Mouse (Mus musculus) liver, embryonic 13.5 days (tissue): Measurements from ENCODE around the gene Gga1. TPM values are rescaled to one million over a fixed set of nuclear protein-coding genes. Genes with fewer than 3 reads are reported as not detected.

ENCODE experiments used
- ATAC-seq: fragments of 200-750 bp; cut with Nextera tagmentation; 2 replicates; pipeline ENCODE4 v1.8.0; 2017; ENCODE audit warnings: low read depth, mild to moderate bottlenecking, moderate number of reproducible peaks, moderate library complexity
- DNase-seq: peaks from one replicate; pipeline ENCODE4 v3.0.0; 2022
- H3K27ac ChIP-seq: fragments of 300-500 bp; sonication (generic); 2 replicates; pipeline ENCODE4 v1.5.1; 2015; ENCODE audit warnings: moderate library complexity, mild to moderate bottlenecking, inconsistent platforms
- H3K27me3 ChIP-seq: fragments of 300-500 bp; sonication (generic); 2 replicates; pipeline ENCODE4 v1.6.1; 2015; ENCODE audit warnings: mild to moderate bottlenecking, inconsistent platforms
- H3K36me3 ChIP-seq: fragments of 300-500 bp; sonication (generic); 2 replicates; pipeline ENCODE4 v1.6.1; 2015; ENCODE audit warnings: mild to moderate bottlenecking, inconsistent platforms
- H3K4me1 ChIP-seq: fragments of 300-500 bp; sonication (generic); replicated peaks from 2 replicates; pipeline ENCODE4 v1.6.1; 2015; ENCODE audit warnings: inconsistent platforms
- H3K4me2 ChIP-seq: fragments of 300-500 bp; sonication (generic); 2 replicates; pipeline ENCODE4 v1.6.1; 2015; ENCODE audit warnings: inconsistent platforms, mild to moderate bottlenecking, moderate library complexity
- H3K4me3 ChIP-seq: fragments of 300-500 bp; sonication (generic); replicated peaks from 2 replicates; pipeline ENCODE4 v1.5.1; 2015; ENCODE audit warnings: mild to moderate bottlenecking, inconsistent platforms
- H3K9ac ChIP-seq: fragments of 300-500 bp; sonication (generic); 2 replicates; pipeline ENCODE4 v1.6.1; 2015; ENCODE audit warnings: mild to moderate bottlenecking, inconsistent platforms
- H3K9me3 ChIP-seq: fragments of 300-500 bp; sonication (generic); replicated peaks from 2 replicates; pipeline ENCODE4 v1.6.1; 2016; ENCODE audit warnings: inconsistent platforms
- WGBS: fragments of 180-500 bp; shearing (Covaris S2); methylation state at CpG from one replicate; pipeline ENCODE4 v1.1.7; 2015; ENCODE audit not compliant: insufficient replicate concordance; 5-methylcytosine and 5-hydroxymethylcytosine counted together
- polyA plus RNA-seq: library from polyadenylated mRNA; unstranded; fragments of >200 nt; fragmentation: Nextera tagmentation; extraction: Ambion mirVana; gene quantifications from 2 replicates; pipeline ENCODE4 v1.2.1, GENCODE M21; 2015

Gene Gga1
- polyA plus RNA-seq, 1 experiment from 2014 or later, result 20.7 TPM

DNA sequence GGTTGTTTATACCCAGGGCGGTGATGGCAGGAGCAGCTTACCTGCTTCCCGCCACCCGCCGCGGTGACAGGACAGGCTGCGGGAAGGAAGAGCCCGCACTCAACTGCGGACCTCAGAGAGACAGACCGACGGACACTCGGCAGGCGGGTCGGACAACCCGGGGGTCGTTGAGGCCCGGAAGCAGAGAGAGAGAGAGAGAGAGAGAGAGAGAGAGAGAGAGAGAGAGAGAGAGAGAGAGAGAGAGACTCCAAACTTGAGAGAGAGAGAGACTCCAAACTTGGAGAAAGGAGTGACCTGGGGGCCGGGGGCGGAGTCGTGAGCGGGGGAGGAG lies 22.4 kb downstream of the Gga1 start, which contains the start of gene Gm49510:
Gene Gm49510 (plus strand): TSS at position 259 of the 331 bp plus-strand sequence.
- DNase-seq (no peak), ATAC-seq (no peak)
- Histone ChIP-seq H3K27me3 (no peaks in the 10 kb centered on the region), H3K4me2 (peak within 1 kb of the TSS; percentile 97), H3K4me1 (peaks cover 83% of the 10 kb centered on the region), H3K9ac (peak within 1 kb of the TSS; percentile 85), H3K36me3 (peaks cover 28% of the 10 kb centered on the region), H3K9me3 (no peaks in the 10 kb centered on the region), H3K4me3 (peak within 1 kb of the TSS; percentile 84), H3K27ac (peak within 1 kb of the TSS; percentile 89)
- WGBS, result 1% methylated on average over 20 of the region's 20 CpGs

GRCm38 (mm10) chr15:78899740-78900584 lies 23.0 kb downstream of the Gga1 start, which contains the start of gene Sh3bp1:
Sh3bp1 (plus strand) TSS chr15:78899768.
- H3K36me3 ChIP-seq, result peaks cover 33% of the 10 kb centered on the region
- WGBS, result 1% methylated on average over 38 of the region's 47 CpGs
- DNase-seq (peak; percentile 66), ATAC-seq (peak; percentile 63)
- peaks cover 77% of the 10 kb centered on the region for H3K4me1 ChIP-seq
- peak within 1 kb of the TSS; percentile 85 for H3K9ac ChIP-seq
- H3K4me2 ChIP-seq, result peak within 1 kb of the TSS; percentile 97
- peak within 1 kb of the TSS; percentile 89 for H3K27ac ChIP-seq
- H3K4me3 ChIP-seq, result peak within 1 kb of the TSS; percentile 84
- H3K27me3 ChIP-seq, result no peaks in the 10 kb centered on the region
- H3K9me3 ChIP-seq, result no peaks in the 10 kb centered on the region

DNA sequence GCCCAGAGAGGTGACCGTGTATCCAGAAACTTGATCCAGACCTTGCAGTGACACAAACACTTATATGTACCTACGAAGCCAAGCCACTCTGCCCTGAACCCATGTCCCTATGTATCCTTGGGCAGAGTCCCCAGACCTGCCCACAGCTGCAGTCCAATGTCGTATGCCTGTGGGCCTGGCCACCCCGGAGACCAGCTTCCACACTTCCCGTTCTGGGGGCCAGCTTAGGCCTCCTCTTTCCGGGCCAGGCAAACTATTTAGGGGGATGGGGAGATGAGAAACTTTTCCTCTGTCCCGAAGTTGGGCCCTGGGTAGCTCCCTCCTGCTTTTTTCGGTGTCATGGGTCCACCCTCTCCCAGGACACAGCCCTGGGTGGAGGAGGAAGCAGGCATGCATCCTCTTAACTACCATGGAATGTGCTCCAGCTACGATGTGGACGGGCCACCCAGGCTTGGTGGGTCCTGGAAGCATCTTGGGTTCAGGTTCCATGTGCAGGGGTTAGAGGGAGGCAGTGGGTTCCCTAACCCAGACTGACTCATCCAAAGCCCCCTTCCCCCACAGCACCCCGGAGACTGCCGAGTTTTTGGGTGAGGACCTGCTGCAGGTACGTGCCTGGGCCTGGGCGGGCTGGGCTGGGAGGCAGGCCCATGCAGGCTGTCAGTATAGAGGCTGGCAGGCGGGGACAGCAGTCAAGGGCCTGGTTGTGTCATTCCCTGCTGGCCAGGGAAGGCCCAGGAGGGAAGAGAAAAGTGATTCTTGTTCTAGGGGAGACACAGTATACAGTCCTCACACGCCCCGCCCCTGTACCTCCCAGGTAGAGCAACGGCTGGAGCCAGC lies 23.8 kb downstream of the Gga1 start:
- peak overlapping the region; percentile 85 for H3K9ac ChIP-seq
- H3K4me2 ChIP-seq, result peak overlapping the region; percentile 97
- H3K4me1 ChIP-seq, result peaks cover 69% of the 10 kb centered on the region
- no peaks in the 10 kb centered on the region for H3K9me3 ChIP-seq
- no peaks in the 10 kb centered on the region for H3K27me3 ChIP-seq
- H3K27ac ChIP-seq, result peak overlapping the region; percentile 89
- peak overlapping the region; percentile 84 for H3K4me3 ChIP-seq
- DNase-seq (no peak), ATAC-seq (no peak)
- peaks cover 42% of the 10 kb centered on the region for H3K36me3 ChIP-seq
- 15% methylated on average over 18 of the region's 18 CpGs for WGBS

DNA sequence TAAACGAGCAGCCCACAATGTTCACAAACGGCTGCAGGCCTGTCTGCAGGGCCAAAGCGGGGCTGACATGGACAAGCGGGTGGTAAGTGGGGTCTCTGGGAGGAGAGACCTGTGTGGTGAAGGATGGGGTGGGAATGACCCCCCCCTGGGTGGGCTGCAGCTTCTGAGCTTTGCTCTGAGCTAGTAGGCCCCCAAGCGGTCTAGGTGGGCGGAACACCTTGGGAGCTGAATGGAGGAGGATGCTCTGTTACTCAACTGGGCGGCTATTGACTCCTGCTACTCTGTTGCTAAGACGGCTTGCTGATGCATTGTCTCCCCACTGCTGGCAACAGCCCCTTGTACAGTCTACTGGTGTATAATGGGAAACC lies 24.4 kb downstream of the Gga1 start:
- Histone ChIP-seq H3K9ac (peak overlapping the region; percentile 85), H3K4me1 (peaks cover 63% of the 10 kb centered on the region), H3K36me3 (peaks cover 48% of the 10 kb centered on the region), H3K27ac (peak overlapping the region; percentile 89; the same call in 1 of the 2 replicates), H3K4me3 (peak overlapping the region; percentile 84), H3K27me3 (no peaks in the 10 kb centered on the region), H3K4me2 (peak overlapping the region; percentile 97), H3K9me3 (no peaks in the 10 kb centered on the region)
- 65% methylated on average over 8 of the region's 8 CpGs for WGBS
- no peak for DNase-seq
- no peak for ATAC-seq

DNA sequence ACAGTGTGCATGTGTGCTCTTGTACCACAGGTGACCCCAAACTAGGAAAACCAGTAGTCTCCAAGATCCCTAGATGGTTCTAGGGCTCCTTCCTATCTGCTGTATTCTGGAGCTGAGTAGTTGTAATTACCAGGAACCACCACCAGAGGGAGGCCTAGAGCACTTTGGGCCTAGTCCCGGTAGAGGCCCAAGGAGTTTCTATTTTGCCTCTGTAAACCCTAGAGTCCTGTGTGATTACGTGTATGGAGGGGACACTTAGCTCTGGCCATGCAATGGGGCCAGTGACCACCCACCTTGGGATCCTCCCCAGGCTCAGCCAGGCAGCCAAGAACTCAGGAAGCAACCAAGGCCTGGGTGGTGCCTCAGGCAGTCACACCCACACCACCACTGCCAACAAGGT lies 26.3 kb downstream of the Gga1 start:
- no peaks in the 10 kb centered on the region for H3K27me3 ChIP-seq
- 3% methylated on average over 2 of the region's 2 CpGs for WGBS
- H3K27ac ChIP-seq, result no peak overlapping the region
- H3K4me3 ChIP-seq, result no peak overlapping the region
- H3K9me3 ChIP-seq, result no peaks in the 10 kb centered on the region
- peak overlapping the region; percentile 50; the same call in 1 of the 2 replicates for H3K9ac ChIP-seq
- H3K4me2 ChIP-seq, result peak overlapping the region; percentile 33
- peak; percentile 74 for DNase-seq
- peak; percentile 27; the same call in 1 of the 2 replicates for ATAC-seq
- H3K4me1 ChIP-seq, result peaks cover 44% of the 10 kb centered on the region
- H3K36me3 ChIP-seq, result peaks cover 66% of the 10 kb centered on the region

GRCm38 (mm10) chr15:78908399-78908798 lies 31.4 kb downstream of the Gga1 start:
- peaks cover 25% of the 10 kb centered on the region for H3K4me1 ChIP-seq
- H3K27ac ChIP-seq, result no peak overlapping the region
- ATAC-seq, result no peak
- peaks cover 83% of the 10 kb centered on the region for H3K36me3 ChIP-seq
- H3K4me3 ChIP-seq, result no peak overlapping the region
- H3K4me2 ChIP-seq, result no peak overlapping the region
- no peak overlapping the region for H3K9ac ChIP-seq
- H3K9me3 ChIP-seq, result no peaks in the 10 kb centered on the region
- WGBS, result 82% methylated on average over 7 of the region's 7 CpGs
- H3K27me3 ChIP-seq, result no peaks in the 10 kb centered on the region
- DNase-seq, result no peak

GRCm38 (mm10) chr15:78908982-78909381 lies 32.0 kb downstream of the Gga1 start:
- no peaks in the 10 kb centered on the region for H3K9me3 ChIP-seq
- H3K9ac ChIP-seq, result no peak overlapping the region
- no peak overlapping the region for H3K4me2 ChIP-seq
- H3K27ac ChIP-seq, result peak overlapping the region; percentile 23; the same call in 1 of the 2 replicates
- H3K27me3 ChIP-seq, result no peaks in the 10 kb centered on the region
- peaks cover 30% of the 10 kb centered on the region for H3K4me1 ChIP-seq
- ATAC-seq, result no peak
- peaks cover 77% of the 10 kb centered on the region for H3K36me3 ChIP-seq
- no peak overlapping the region for H3K4me3 ChIP-seq
- no peak for DNase-seq
- WGBS, result 64% methylated on average over 8 of the region's 8 CpGs

DNA sequence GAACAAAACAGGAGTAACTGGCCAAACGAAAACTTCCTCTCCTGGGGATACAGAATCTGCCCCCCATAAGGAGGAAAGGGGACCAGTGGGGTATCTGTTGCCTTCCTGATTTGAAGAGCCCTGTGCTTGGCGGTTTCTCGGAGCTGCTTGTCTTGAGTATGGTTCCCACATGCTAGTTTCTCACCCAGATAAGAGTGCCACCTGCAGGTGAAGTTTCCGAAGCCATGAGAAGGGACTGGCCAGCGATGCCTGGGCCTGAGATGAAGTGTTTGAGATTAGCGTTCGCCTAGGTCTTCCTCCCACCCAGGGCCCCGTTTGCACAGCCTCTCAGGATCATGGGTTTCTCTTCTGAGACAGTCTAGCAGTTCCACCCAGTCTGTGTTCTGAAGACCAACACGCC lies 35.0 kb downstream of the Gga1 start:
- H3K9ac ChIP-seq, result no peak overlapping the region
- peaks cover 59% of the 10 kb centered on the region for H3K4me1 ChIP-seq
- peaks cover 49% of the 10 kb centered on the region for H3K36me3 ChIP-seq
- H3K27ac ChIP-seq, result no peak overlapping the region; the same call in 1 of the 2 replicates
- H3K27me3 ChIP-seq, result no peaks in the 10 kb centered on the region
- ATAC-seq (no peak), DNase-seq (no peak)
- no peak overlapping the region for H3K4me2 ChIP-seq
- no peaks in the 10 kb centered on the region for H3K9me3 ChIP-seq
- no peak overlapping the region for H3K4me3 ChIP-seq
- WGBS, result 38% methylated on average over 9 of the region's 9 CpGs

DNA sequence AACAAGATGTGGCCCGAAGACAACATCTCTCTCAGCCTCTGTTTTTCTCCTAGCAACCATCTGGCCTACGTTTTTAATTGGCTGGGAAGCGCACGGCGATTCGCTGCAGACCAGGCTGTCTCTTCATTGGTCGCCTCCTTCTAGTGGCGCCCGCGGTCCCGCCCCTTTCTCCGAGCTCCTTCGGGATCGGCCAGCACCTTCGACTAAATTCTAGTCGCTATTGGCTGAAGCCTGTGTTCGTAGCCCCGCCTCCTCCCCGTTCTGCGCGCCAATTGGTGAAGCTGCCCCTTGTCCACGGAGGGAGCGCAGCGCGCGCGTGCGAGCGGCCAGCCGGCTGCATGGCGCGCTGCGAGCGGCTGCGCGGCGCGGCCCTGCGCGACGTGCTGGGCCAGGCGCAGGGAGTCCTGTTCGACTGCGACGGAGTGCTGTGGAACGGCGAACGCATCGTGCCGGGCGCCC lies 36.7 kb downstream of the Gga1 start, which contains the start of gene Pdxp:
Gene Pdxp (plus strand): TSS at position 288 of the 459 bp plus-strand sequence.
- under 1% methylated on average over 51 of the region's 51 CpGs for WGBS
- DNase-seq (peak; percentile 95), ATAC-seq (peak; percentile 88)
- peaks cover 45% of the 10 kb centered on the region for H3K36me3 ChIP-seq
- peaks cover 67% of the 10 kb centered on the region for H3K4me1 ChIP-seq
- peak within 1 kb of the TSS; percentile 78 for H3K27ac ChIP-seq
- peak within 1 kb of the TSS; percentile 79 for H3K9ac ChIP-seq
- H3K27me3 ChIP-seq, result no peaks in the 10 kb centered on the region
- no peaks in the 10 kb centered on the region for H3K9me3 ChIP-seq
- H3K4me2 ChIP-seq, result peak within 1 kb of the TSS; percentile 100
- peak within 1 kb of the TSS; percentile 74 for H3K4me3 ChIP-seq

GRCm38 (mm10) chr15:78914091-78914822 lies 37.3 kb downstream of the Gga1 start:
- Histone ChIP-seq H3K27me3 (no peaks in the 10 kb centered on the region), H3K36me3 (peaks cover 44% of the 10 kb centered on the region), H3K27ac (peak overlapping the region; percentile 78), H3K9me3 (no peaks in the 10 kb centered on the region), H3K9ac (peak overlapping the region; percentile 79), H3K4me3 (peak overlapping the region; percentile 74), H3K4me2 (peak overlapping the region; percentile 100), H3K4me1 (peaks cover 65% of the 10 kb centered on the region)
- DNase-seq (no peak), ATAC-seq (peak; percentile 56)
- WGBS, result under 1% methylated on average over 87 of the region's 87 CpGs
